Mouse (Mus musculus) stomach, postnatal 0 days (tissue): ENCODE results near the gene Tmc3.

Experiments
- CTCF ChIP-seq: IDR thresholded peaks from 2 replicates; pipeline ENCODE4 v1.5.1; 2016; ENCODE audit warnings: antibody characterized with exemption, low read depth, mild to moderate bottlenecking, moderate library complexity
- EP300 ChIP-seq: optimal IDR thresholded peaks from 2 replicates; pipeline ENCODE3; 2016; ENCODE audit warnings: antibody characterized with exemption

DNA sequence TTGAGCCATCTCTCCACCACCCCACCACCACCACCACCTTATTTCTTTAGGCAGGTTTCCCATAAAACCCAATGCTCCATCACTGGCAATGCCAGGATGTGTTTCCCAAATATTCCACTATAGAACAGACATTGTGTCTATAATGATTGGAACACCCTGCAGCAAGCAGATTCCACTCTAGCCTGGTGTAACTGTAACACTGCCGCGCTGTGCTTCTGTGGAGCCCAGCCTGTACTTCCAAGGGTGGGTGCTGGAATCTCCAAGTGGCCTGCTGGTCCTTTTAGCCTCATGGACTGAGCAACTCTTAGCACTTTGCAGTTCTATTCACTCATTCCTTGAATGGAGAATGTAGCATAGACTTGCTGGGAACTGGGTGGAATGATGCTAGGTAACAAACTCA is 22.1 kb downstream of the Tmc3 start:
- no peak for TF ChIP-seq CTCF
- no peak for TF ChIP-seq EP300
